Mouse (Mus musculus) frontal cortex, postnatal 25 days (tissue): ENCODE data around the gene Anapc11.

Experiments
- DNase-seq, 2 experiments: peaks; one replicate each; pipeline ENCODE4 v3.0.0; 2022; ENCODE audit warnings: low spot score in 2 of 2

The Anapc11 gene

GRCm38 (mm10) chr11:120606764-120607163 lies 8.5 kb downstream of the Anapc11 start:
- DNase-seq, result no peak

DNA sequence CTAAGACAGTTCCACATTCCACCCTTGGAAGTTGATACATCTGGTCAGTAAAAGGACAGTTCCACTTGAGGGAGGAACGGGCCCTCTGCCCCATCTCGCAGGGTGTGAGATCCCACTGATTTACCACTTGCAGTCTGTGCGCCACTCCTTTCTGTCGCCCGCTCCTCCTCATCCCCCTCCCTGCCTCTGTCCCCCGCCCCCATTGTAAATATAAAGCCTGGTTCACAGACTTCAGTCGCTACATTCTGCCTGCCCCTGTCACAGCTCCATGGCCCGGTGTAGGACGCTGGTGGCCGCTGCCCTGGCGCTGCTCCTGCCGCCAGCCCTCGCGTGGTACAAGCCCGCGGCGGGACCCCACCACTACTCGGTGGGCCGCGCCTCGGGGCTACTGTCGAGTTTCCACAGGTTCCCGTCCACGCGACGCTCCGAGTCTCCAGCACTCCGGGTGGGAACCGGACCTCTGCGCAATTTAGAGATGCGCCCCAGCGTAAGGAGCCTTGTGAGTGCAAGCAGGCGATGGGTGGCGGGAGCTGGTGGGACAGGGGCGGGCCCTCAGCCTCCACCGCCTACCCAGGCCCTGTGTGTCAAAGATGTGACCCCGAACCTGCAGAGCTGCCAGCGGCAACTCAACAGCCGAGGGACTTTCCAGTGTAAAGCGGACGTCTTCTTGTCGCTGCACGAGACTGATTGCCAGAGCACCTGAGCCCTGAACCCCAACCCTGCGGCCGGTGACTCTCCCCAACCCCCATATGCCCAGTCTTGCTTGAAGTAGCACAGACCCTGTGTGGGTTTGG lies 10.2 kb downstream of the Anapc11 start, which contains the start of gene Npb:
TSS of gene Npb (plus strand) at position 237 of the 794 bp plus-strand sequence.
- peak in 1 of 2 experiments; percentile 4 for DNase-seq

- no peak for DNase-seq
Measured at GRCm38 (mm10) chr11:120609250-120609649, 11.0 kb downstream of the Anapc11 start.

GRCm38 (mm10) chr11:120610477-120611046 lies 12.3 kb downstream of the Anapc11 start:
- no peak for DNase-seq

DNA sequence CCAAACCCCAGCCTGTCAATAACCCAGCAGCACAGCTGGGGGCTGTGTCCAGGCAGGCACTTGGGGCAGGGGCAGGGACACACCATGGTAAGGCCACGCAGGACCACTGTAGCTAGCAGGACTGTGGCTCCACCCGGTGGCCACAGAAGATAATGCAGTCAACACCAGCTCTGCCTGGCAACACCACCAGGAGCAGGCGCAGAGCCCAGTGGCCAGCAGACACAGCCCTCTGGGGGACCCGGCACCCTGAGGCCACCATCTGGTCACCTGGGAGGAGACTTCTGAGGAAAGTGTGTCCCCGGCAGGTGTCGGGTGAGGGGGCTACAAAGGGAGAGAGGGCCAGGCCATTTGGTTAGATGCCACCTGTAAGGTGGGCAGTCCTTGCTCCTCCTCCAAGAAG lies 14.5 kb downstream of the Anapc11 start:
- no peak for DNase-seq

- DNase-seq, result no peak
Measured at GRCm38 (mm10) chr11:120613481-120613972, 15.3 kb downstream of the Anapc11 start.

DNA sequence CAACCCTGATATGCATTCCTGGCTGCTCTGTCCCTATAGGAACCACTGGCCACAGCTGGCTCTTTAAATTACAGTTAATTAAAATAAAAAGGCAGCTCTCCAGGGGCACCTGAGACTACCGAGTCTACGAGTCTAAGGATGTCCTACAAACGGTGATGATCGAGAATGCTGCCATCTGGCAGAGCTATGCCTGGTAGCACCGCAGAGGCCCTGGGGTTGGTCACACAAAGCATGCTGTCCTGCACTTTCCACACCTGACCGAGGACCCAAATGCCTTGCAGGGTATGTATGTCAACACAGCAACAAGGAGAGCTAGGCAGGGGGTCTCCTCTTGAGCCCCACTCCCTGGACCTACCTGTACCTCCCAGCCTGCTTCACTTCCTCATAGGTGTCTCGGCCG lies 15.8 kb downstream of the Anapc11 start:
- DNase-seq, result no peak

DNA sequence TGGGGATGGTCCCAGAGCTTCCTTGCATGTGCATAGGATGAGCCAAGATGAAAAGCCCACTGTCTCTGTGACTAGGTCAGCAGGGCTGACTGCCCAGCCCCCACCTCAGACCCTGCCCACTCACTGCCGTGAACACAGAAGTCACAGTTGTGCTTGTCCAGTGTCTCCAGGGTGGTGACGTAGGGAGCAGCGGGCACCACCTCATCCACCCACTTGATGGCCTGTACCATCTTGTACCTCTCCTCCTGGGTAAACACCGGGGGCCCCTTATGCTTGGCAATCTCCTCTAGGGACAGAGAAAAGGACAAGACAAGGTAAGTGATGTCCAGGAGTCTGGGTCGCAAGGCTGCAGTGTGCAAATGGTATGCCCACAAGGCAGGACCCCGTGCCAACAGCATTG lies 16.9 kb downstream of the Anapc11 start:
- peak in 1 of 2 experiments; percentile 7 for DNase-seq

DNA sequence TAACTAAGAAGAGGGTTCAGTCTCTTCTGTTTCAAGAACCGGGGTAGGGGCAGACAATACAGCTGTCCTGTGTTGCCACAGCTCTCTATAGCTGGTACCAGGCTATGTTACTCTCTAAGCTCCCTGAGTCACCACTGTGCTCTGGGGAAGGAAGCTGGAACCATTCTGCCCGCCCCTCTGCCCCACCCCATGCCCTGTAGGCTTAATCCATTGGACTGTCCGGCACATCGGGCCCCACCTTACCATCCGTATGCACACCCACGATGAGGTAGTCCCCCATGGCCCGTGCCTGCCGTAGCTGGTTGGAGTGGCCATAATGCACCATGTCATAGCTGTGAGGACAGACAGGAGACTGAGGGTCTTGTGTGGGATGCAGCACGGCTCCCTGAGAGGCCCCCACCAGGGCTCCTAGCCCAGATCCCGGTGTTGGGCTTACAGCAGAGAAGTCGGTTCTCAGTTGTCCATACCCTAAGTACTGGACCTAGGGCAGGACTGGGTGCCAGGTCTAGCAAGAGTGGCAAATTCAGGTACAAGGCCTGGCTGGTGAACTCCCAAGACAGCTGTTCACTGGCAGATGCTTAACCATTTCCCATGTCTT lies 17.5 kb downstream of the Anapc11 start:
- DNase-seq, result no peak

DNA sequence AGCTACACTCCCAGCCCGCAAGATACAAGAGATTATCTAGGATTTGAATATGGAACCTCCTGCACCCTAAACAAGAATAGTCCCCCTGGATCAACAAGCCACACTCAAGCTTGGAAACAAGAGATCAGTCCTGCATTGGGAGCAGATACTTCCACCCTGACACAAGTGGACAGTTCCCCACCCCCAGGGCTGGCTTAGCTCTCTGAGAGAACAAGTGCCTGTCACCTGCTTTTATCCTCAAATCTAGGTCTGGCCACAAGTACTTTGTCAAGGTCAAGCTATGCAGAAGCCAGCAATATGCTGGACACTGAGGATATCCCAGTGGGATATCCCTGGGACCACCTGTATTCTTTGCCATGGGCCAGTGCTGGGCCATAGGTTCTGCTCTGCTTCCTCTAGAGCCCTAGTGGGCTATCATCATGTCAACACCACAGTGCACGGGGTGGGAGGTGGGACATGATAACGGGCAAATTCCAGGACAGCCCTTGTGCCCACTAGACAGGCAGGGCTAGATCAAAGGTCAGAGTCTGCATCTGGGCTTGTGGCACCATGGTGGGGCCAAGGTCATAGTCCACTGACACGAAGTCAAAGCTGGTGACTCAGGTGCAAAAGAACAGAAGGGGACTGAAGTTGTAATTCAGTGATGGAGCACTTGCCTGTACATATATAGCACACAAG lies 18.5 kb downstream of the Anapc11 start:
- DNase-seq, result no peak

GRCm38 (mm10) chr11:120617519-120618112 lies 19.4 kb downstream of the Anapc11 start, which contains the start of gene Pcyt2:
Gene Pcyt2 (minus strand): TSS chr11:120617936.
- DNase-seq, result peak; percentile 81 to 86

DNA sequence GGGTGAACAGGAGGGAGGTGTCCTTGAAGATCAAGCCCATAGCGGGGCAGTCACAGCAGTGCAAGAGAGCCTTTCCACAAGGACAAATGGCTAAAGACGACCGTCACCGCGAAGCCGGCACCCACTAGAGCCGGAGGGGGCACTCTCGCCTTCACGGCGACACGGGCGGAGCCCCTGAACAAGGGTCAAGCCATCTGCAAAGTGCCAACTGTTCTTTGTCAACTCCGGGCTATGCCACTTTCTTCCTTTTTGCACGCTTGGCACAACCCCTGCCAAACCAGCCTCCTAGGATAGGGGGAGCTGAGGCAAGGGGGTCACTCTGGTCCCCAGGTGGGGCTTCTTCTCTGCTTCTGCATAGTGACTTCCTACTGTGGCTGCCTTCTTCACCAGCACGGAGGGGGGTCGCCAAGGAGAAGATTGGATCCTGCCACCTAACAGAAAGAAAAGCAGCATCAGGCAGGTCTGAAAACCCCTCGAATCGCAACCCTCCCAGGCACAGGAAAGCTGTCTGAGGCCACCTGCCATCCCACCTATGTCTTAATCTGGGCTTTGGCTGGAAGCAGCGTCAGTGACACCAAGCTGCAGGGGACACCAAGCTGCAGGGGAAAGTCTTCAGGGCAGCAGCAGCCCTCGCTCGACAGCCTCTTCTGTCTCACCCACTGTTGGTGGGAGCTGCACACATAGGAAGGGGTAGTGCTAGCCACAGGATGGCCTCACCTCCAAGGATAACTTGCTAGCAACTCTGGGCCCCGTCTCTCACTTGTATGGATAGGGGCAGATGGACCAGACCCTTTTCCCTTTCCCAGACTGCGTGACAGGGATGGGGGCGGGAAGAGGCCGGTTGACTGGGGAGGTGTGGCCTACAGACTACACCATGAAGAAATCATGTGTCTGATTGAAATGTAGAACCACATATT lies 20.7 kb downstream of the Anapc11 start:
- DNase-seq, result no peak

DNA sequence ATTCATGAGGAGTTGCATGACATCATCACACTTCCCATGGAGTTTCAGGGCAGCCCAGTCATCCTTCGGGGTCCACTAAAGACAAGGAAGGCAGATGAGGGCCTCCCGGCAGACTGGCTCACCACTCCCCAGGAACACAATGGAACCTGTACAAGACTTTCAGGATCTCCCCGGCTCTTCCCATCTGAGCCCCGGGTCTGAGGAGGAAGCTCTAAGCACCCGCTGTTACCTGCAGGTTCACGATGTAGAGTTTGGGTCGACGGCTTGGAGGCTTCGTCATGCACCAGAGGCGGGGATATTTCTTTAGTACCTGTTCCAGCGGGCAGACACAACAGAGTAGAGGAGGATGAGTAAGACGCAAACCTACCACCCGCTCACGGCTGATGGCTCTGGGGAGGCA lies 22.0 kb downstream of the Anapc11 start:
- no peak for DNase-seq

- DNase-seq, result no peak
Measured at GRCm38 (mm10) chr11:120622805-120623204, 24.6 kb downstream of the Anapc11 start.

DNA sequence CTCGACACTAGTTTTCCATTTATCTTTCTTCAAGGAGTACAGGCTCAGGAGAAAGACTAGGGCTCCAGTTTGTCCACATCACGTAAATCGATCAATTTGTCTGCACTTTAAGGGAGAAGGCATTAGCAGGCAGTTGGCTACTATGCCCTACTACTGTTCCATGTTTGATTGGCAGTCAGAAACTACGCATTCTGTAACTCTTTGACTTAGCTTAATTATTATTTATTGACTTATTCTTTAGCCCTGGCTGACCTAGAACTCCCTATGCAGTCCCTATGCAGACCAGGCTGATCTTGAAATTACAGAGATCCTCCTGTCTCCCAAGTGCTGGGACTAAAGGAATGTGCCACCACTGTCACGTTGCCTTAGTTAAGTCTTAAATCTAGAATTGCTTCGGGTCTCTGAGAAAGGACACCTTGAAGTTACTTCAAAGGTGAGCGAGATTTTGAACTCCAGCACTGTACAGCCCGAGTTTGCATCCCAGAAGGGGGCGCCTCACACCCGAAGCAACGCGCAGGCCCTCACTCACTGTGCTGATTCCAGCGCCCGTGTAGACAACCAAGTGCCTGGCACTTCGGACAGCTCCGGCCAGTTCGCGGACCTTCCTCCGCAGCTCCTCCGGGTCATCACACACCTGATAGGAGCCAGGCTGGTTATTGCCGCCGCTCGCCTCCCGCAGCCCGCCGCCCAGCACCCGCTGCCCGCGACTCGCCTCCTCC lies 25.9 kb downstream of the Anapc11 start:
- peak in 1 of 2 experiments; percentile 54 for DNase-seq

- DNase-seq, result peak; percentile 67 to 78
Measured at GRCm38 (mm10) chr11:120624680-120625111, 26.5 kb downstream of the Anapc11 start.

DNA sequence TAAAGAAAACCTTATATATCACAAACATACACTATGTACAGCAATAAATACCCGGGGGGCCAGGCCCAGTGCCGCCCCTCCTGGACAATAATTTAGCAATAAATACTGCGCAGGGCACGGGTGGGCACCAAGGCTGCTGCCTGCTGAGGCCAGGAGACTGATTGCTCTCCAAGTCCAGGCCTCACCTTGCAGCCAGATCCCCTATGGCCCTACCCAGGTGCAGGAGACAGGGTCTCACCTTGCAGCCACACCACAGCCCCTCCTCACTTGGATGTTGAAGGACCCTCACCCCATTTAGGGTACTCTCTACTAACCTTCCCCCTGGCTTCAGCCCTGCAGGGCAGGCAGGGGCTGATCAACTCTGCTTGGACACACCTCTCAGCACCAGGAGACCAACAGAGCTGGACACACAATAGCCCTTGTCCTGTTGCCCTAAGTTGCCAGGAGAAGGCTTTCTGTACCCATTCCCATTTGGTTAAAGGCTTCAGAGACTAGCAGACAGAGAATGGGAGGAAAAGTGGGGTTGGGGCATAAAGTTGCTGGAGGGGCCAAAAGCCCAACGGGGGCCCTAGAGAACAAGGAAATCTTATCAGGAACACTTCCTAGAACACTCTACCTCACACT lies 27.0 kb downstream of the Anapc11 start, which contains the start of gene Sirt7:
TSS of gene Sirt7 (minus strand) at position 89 of the 624 bp plus-strand sequence.
- DNase-seq, result no peak

GRCm38 (mm10) chr11:120626785-120627467 lies 28.7 kb downstream of the Anapc11 start:
- DNase-seq, result no peak
